Mouse (Mus musculus): ENCODE results near the gene Tmem238l. TPM values are rescaled to one million over a fixed set of nuclear protein-coding genes. Genes with fewer than 3 reads are reported as not detected.

Tmem238l gene
- not detected for polyA plus RNA-seq (2017; shearing (Covaris generic))

GRCm38 (mm10) chr11:66956303-66956702, at the start of gene Tmem238l:
Tmem238l (plus strand) TSS chr11:66956638.

GRCm38 (mm10) chr11:66911811-66912210, 44.6 kb upstream of the Tmem238l start, which contains the start of gene Pirt:
Pirt (plus strand) TSS chr11:66911981.

Other genes starting within 250 kb of the Tmem238l start
- gene Pirt, start 44.7 kb upstream of the Tmem238l start, polyA plus RNA-seq (2017; shearing (Covaris generic)) = not detected
- gene Tmem220, start 68.5 kb downstream of the Tmem238l start, polyA plus RNA-seq (2017; shearing (Covaris generic)) = 2.1 TPM
- gene Adprm, start 96.0 kb downstream of the Tmem238l start, polyA plus RNA-seq (2017; shearing (Covaris generic)) = 69.1 TPM
- gene Sco1, start 96.0 kb downstream of the Tmem238l start, polyA plus RNA-seq (2017; shearing (Covaris generic)) = 8.1 TPM
- gene Myh3, start 121.7 kb downstream of the Tmem238l start, polyA plus RNA-seq (2017; shearing (Covaris generic)) = 0.45 TPM
- gene Myh2, start 214.4 kb downstream of the Tmem238l start, polyA plus RNA-seq (2017; shearing (Covaris generic)) = not detected
- gene Myh1, start 243.4 kb downstream of the Tmem238l start, polyA plus RNA-seq (2017; shearing (Covaris generic)) = not detected